Mouse (Mus musculus) hindbrain, embryonic 11.5 days (tissue): ENCODE results near the gene Chd5. TPM values are rescaled to one million over a fixed set of nuclear protein-coding genes. Genes with fewer than 3 reads are reported as not detected.

Source experiments
- ATAC-seq: fragments of 200-750 bp; cut with Nextera tagmentation; 2 replicates; pipeline ENCODE4 v1.8.0; 2017; ENCODE audit warnings: mild to moderate bottlenecking, moderate TSS enrichment, moderate library complexity; ENCODE audit not compliant: low FRiP score
- DNase-seq: peaks from one replicate; pipeline ENCODE4 v3.0.0-alpha.2; 2015; ENCODE audit warnings: low spot score
- H3K27ac ChIP-seq: fragments of 300-500 bp; sonication (generic); 2 replicates; pipeline ENCODE4 v1.5.1; 2014; ENCODE audit warnings: mild to moderate bottlenecking, low read depth, low read length
- H3K27me3 ChIP-seq: fragments of 300-500 bp; sonication (generic); 2 replicates; pipeline ENCODE4 v1.6.1; 2014; ENCODE audit warnings: mild to moderate bottlenecking, low read length, moderate library complexity, mixed read lengths; ENCODE audit not compliant: control insufficient read depth, insufficient read depth
- H3K36me3 ChIP-seq: fragments of 300-500 bp; sonication (generic); 2 replicates; pipeline ENCODE4 v1.6.1; 2014; ENCODE audit warnings: mild to moderate bottlenecking, low read length, moderate library complexity, mixed read lengths; ENCODE audit not compliant: control insufficient read depth, insufficient read depth
- H3K4me1 ChIP-seq: fragments of 300-500 bp; sonication (generic); replicated peaks from 2 replicates; pipeline ENCODE4 v1.6.1; 2014; ENCODE audit warnings: low read length, mixed read lengths; ENCODE audit not compliant: control insufficient read depth, insufficient read depth
- H3K4me2 ChIP-seq: fragments of 300-500 bp; sonication (generic); replicated peaks from 2 replicates; pipeline ENCODE4 v1.6.1; 2014; ENCODE audit warnings: mild to moderate bottlenecking, low read depth, low read length
- H3K4me3 ChIP-seq: fragments of 300-500 bp; sonication (generic); 2 replicates; pipeline ENCODE4 v1.5.1; 2014; ENCODE audit warnings: low read depth, low read length
- H3K9ac ChIP-seq: fragments of 300-500 bp; sonication (generic); 2 replicates; pipeline ENCODE4 v1.6.1; 2014; ENCODE audit warnings: low read depth, low read length
- H3K9me3 ChIP-seq: fragments of 300-500 bp; sonication (generic); 2 replicates; pipeline ENCODE4 v1.6.1; 2016; ENCODE audit warnings: low read length; ENCODE audit not compliant: control insufficient read depth
- WGBS: fragments of 180-500 bp; shearing (Covaris S2); extraction: QIAGEN DNeasy Blood & Tissue Kit; methylation state at CpG from one replicate; pipeline ENCODE4 v1.1.7; 2014; 5-methylcytosine and 5-hydroxymethylcytosine counted together
- polyA plus RNA-seq: library from polyadenylated mRNA; unstranded; fragments of >200 nt; fragmentation: Nextera tagmentation; extraction: Ambion mirVana; gene quantifications from 2 replicates; pipeline ENCODE4 v1.2.1, GENCODE M21; 2014

Gene Chd5
- polyA plus RNA-seq, 1 experiment from 2014 or later: 0.14 TPM

DNA sequence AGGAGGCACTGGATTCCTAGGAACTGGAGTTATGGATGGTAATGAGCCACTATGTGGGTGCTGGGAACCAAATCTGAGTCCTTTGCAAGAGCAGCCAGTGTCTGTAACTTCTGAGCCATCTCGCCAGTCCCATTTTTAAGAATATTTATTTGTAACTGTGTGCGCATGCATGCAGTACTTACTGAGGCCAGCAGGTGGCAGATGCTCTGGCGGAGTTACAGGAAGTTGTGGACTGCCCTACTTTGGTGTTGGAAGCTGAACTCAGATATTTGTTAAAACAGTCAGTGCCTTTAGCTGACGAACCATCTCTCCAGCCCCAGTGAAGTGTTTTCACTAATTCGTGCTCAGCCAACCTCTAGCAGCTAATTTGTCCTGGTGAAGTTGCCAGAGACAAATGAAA is 86.5 kb downstream of the Chd5 start:
- H3K9ac ChIP-seq: no peak overlapping the region
- ATAC-seq (no peak), DNase-seq (peak; percentile 57)
- no peaks in the 10 kb centered on the region for H3K27me3 ChIP-seq
- H3K4me1 ChIP-seq: no peaks in the 10 kb centered on the region
- no peak overlapping the region for H3K4me3 ChIP-seq
- no peak overlapping the region for H3K4me2 ChIP-seq
- no peak overlapping the region for H3K27ac ChIP-seq
- 61% methylated on average over 5 of the region's 5 CpGs for WGBS
- H3K36me3 ChIP-seq: no peaks in the 10 kb centered on the region
- H3K9me3 ChIP-seq: no peaks in the 10 kb centered on the region

DNA sequence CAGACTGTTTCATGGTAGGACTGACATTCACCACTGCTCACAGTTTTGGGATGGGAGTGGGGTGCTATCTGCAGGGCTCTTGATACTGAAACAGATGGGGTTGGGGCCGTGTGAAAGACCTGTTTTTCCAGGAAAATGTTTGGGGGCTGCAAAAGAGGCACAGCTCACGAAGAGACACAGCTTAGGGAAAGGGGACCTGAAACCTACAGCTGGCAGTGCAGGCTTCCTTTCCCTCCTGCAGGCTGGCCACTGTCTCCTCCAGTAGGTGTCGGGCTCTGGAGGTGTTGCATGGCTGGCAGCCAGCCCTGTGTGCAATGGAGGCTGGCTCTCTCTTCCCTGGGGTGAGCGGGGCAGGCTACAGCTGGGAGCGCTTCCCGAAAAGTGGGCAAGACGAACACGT is 89.8 kb downstream of the Chd5 start:
- H3K36me3 ChIP-seq: no peaks in the 10 kb centered on the region
- no peak for ATAC-seq
- no peaks in the 10 kb centered on the region for H3K4me1 ChIP-seq
- H3K4me2 ChIP-seq: no peak overlapping the region
- no peaks in the 10 kb centered on the region for H3K9me3 ChIP-seq
- H3K27ac ChIP-seq: no peak overlapping the region
- no peak for DNase-seq
- WGBS: 52% methylated on average over 8 of the region's 8 CpGs
- no peaks in the 10 kb centered on the region for H3K27me3 ChIP-seq
- H3K4me3 ChIP-seq: no peak overlapping the region
- H3K9ac ChIP-seq: no peak overlapping the region

DNA sequence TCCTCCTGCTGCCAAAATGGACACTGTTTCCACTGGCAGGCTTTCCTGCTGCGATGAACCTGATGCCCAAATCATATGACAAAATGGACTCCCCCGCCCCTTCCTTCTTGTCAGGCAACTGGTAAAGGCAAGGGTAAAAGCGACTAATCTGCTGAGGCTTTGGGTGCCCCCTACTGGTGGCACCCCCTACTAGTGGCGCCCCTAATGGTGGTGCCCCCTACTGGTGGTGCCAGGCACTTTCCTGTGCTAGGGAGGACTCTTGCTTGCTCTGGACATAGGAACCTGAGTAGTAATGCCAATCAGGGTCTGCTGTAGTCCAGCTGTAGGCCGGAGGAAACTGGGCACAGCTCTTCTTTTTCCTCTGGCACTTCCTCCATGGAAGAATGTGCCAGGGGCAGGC is 93.9 kb downstream of the Chd5 start:
- ATAC-seq: no peak
- Histone ChIP-seq H3K4me2 (no peak overlapping the region), H3K9me3 (no peaks in the 10 kb centered on the region), H3K9ac (no peak overlapping the region), H3K27me3 (no peaks in the 10 kb centered on the region), H3K36me3 (no peaks in the 10 kb centered on the region), H3K27ac (no peak overlapping the region), H3K4me1 (no peaks in the 10 kb centered on the region), H3K4me3 (no peak overlapping the region)
- DNase-seq: peak; percentile 64
- 60% methylated on average over 5 of the region's 5 CpGs for WGBS

DNA sequence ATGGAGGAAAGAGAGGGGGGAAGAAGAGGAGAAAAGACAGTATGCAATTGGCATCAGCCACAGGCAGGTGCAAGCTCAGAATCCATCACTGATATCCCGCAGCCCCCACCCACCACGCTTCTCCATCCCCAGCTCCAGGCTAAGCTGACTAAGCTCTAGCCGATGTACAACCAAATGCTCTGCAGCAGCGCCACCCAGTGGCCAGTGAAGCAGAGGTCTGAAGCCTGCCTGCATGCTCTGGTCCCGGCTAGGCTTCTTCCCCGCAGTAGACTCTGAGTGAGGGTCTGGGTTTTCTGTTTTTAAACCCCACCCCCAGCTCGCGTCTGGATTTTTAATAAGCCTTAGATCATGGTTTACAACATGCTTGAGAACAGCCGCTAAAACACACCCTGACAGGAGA is 96.4 kb downstream of the Chd5 start:
- no peak overlapping the region for H3K27ac ChIP-seq
- no peaks in the 10 kb centered on the region for H3K36me3 ChIP-seq
- ATAC-seq: peak; percentile 89
- 4% methylated on average over 9 of the region's 9 CpGs for WGBS
- no peaks in the 10 kb centered on the region for H3K27me3 ChIP-seq
- 0 out of 2 replicates have a peak overlapping the region, but pooled peaks have one; percentile 2 for H3K4me3 ChIP-seq
- no peaks in the 10 kb centered on the region for H3K4me1 ChIP-seq
- peak; percentile 96 for DNase-seq
- H3K9ac ChIP-seq: no peak overlapping the region
- H3K9me3 ChIP-seq: no peaks in the 10 kb centered on the region
- H3K4me2 ChIP-seq: peak overlapping the region; percentile 32

DNA sequence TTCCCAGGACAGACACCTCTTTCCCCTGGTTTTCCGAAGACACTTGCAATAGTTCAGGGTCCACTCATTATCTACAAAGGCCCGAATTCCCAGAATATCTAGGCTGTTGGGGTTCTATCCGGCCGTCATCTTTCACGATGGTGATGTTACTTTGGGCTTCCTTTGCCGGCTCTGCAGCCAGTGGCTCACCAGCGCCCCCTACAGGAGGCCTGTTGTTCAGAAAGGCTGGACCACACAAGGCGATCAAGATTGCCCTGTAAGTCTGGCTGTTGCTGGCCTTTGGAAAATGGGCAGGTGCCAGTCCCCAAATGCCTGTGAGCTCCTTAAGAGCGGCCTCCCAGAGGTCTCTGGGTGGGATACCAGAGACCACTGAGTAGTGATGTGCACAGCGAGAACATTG is 96.8 kb downstream of the Chd5 start:
- 0 out of 2 replicates have a peak overlapping the region, but pooled peaks have one; percentile 2 for H3K4me3 ChIP-seq
- peak; percentile 91 for DNase-seq
- H3K4me2 ChIP-seq: peak overlapping the region; percentile 32
- H3K4me1 ChIP-seq: no peaks in the 10 kb centered on the region
- no peaks in the 10 kb centered on the region for H3K27me3 ChIP-seq
- no peak overlapping the region for H3K9ac ChIP-seq
- 11% methylated on average over 10 of the region's 10 CpGs for WGBS
- H3K27ac ChIP-seq: no peak overlapping the region
- H3K9me3 ChIP-seq: no peaks in the 10 kb centered on the region
- peak; percentile 62; the same call in 1 of the 2 replicates for ATAC-seq
- H3K36me3 ChIP-seq: no peaks in the 10 kb centered on the region

Other genes starting within 250 kb of the Chd5 start
- gene Tnfrsf25, start 222.7 kb upstream of the Chd5 start, polyA plus RNA-seq: 0.18 and 0.28 TPM in 2 replicates
- gene Espn, start 186.3 kb upstream of the Chd5 start, polyA plus RNA-seq: 1.4 and 2.0 TPM in 2 replicates
- 2.7 and 4.3 TPM in 2 replicates for gene Hes2, start 179.8 kb upstream of the Chd5 start, polyA plus RNA-seq
- 116 and 125 TPM in 2 replicates for gene Acot7, start 160.5 kb upstream of the Chd5 start, polyA plus RNA-seq
- 8.7 and 9.5 TPM in 2 replicates for gene Gpr153, start 64.4 kb upstream of the Chd5 start, polyA plus RNA-seq
- 2.9 and 3.5 TPM in 2 replicates for gene Hes3, start 47.0 kb upstream of the Chd5 start, polyA plus RNA-seq
- 17.4 and 20.6 TPM in 2 replicates for gene Icmt, start 41.4 kb upstream of the Chd5 start, polyA plus RNA-seq
- 1.5 and 1.6 TPM in 2 replicates for gene Rnf207, start 19.7 kb upstream of the Chd5 start, polyA plus RNA-seq
- 304 and 330 TPM in 2 replicates for gene Rpl22, start 12.9 kb upstream of the Chd5 start, polyA plus RNA-seq
- gene Nphp4, start 138.1 kb downstream of the Chd5 start, polyA plus RNA-seq: 3.5 and 4.2 TPM in 2 replicates
- 9.2 and 11.1 TPM in 2 replicates for gene Kcnab2, start 139.2 kb downstream of the Chd5 start, polyA plus RNA-seq